Mouse (Mus musculus) left cerebral cortex, postnatal 4 days (tissue): ENCODE measurements around the gene Lhx5. TPM values are rescaled to one million over a fixed set of nuclear protein-coding genes. Genes with fewer than 3 reads are reported as not detected.

Experiments used
- DNase-seq: peaks from one replicate; pipeline ENCODE4 v3.0.0-alpha.2; 2022
- intact Hi-C: fragments of 180-260 bp; cut with DNase I; formaldehyde crosslinking; loops from one replicate; pipeline ENCODE4 v1.15.1; 2025
- total RNA-seq, 2 experiments: library from RNA; stranded (reverse); gene quantifications; 2 replicates each; pipeline ENCODE4 v1.2.3; 2021

Lhx5 gene
- total RNA-seq, 2 experiments from 2014 or later, result 0.86 to 1.4 TPM

GRCm38 (mm10) chr5:120431001-120431583 is 407 bp upstream of the Lhx5 start:
- intact Hi-C loops, result no loop called here
- DNase-seq, result no peak

- no peak for DNase-seq
- intact Hi-C loops, result no loop called here
Observed at GRCm38 (mm10) chr5:120432486-120433015, 1.1 kb downstream of the Lhx5 start.

GRCm38 (mm10) chr5:120433135-120433760 is 1.7 kb downstream of the Lhx5 start:
- no peak for DNase-seq
- intact Hi-C loops, result no loop called here

GRCm38 (mm10) chr5:120434231-120434735 is 2.8 kb downstream of the Lhx5 start:
- intact Hi-C loops, result no loop called here
- DNase-seq, result no peak

GRCm38 (mm10) chr5:120435006-120435681 is 3.6 kb downstream of the Lhx5 start:
- intact Hi-C loops, result no loop called here
- DNase-seq, result no peak

- intact Hi-C loops, result no loop called here
- DNase-seq, result no peak
Observed at GRCm38 (mm10) chr5:120435731-120436501, 4.4 kb downstream of the Lhx5 start.

GRCm38 (mm10) chr5:120436885-120437495 is 5.5 kb downstream of the Lhx5 start:
- intact Hi-C loops, result no loop called here
- DNase-seq, result no peak

- intact Hi-C loops, result no loop called here
Observed at GRCm38 (mm10) chr5:120437539-120437938, 6.0 kb downstream of the Lhx5 start.

GRCm38 (mm10) chr5:120437986-120438385 is 6.5 kb downstream of the Lhx5 start:
- intact Hi-C loops, result no loop called here
- no peak for DNase-seq

More at GRCm38 (mm10) chr5:120437539-120437938, 6.0 kb downstream of the Lhx5 start:
- DNase-seq, result no peak

GRCm38 (mm10) chr5:120438469-120438868 is 7.0 kb downstream of the Lhx5 start:
- no peak for DNase-seq
- intact Hi-C loops, result no loop called here

GRCm38 (mm10) chr5:120438991-120439710 is 7.7 kb downstream of the Lhx5 start:
- intact Hi-C loops, result no loop called here
- peak; percentile 77 for DNase-seq

- intact Hi-C loops, result loop anchor here (5.0 kb wide), 1 partner anchor 288 kb away; no protein-coding TSS in a partner anchor
- DNase-seq, result no peak
Observed at GRCm38 (mm10) chr5:120439887-120440670, 8.6 kb downstream of the Lhx5 start.

GRCm38 (mm10) chr5:120440733-120441132 is 9.2 kb downstream of the Lhx5 start:
- intact Hi-C loops, result loop anchor here (5.0 kb wide), 1 partner anchor 288 kb away; no protein-coding TSS in a partner anchor
- DNase-seq, result peak; percentile 97

GRCm38 (mm10) chr5:120447305-120447704 is 15.8 kb downstream of the Lhx5 start:
- intact Hi-C loops, result no loop called here
- no peak for DNase-seq

GRCm38 (mm10) chr5:120454756-120455337 is 23.3 kb downstream of the Lhx5 start:
- intact Hi-C loops, result loop anchor here (5.0 kb wide), 1 partner anchor 308 kb away; no protein-coding TSS in a partner anchor

GRCm38 (mm10) chr5:120456253-120456652 is 24.8 kb downstream of the Lhx5 start:
- DNase-seq, result no peak
- intact Hi-C loops, result loop anchor here (5.0 kb wide), 1 partner anchor 309 kb away; no protein-coding TSS in a partner anchor

More at GRCm38 (mm10) chr5:120454756-120455337, 23.3 kb downstream of the Lhx5 start:
- no peak for DNase-seq

- intact Hi-C loops, result loop anchor here (5.0 kb wide), 1 partner anchor 310 kb away; no protein-coding TSS in a partner anchor
- DNase-seq, result no peak
Observed at GRCm38 (mm10) chr5:120456841-120457554, 25.5 kb downstream of the Lhx5 start.
